Mouse (Mus musculus) heart, embryonic 13.5 days (tissue): Measurements from ENCODE around the gene Pex26. TPM values are rescaled to one million over a fixed set of nuclear protein-coding genes. Genes with fewer than 3 reads are reported as not detected.

Experiments
- ATAC-seq: fragments of 200-750 bp; cut with Nextera tagmentation; 2 replicates; pipeline ENCODE4 v1.8.0; 2017; ENCODE audit warnings: moderate TSS enrichment; ENCODE audit not compliant: insufficient number of reproducible peaks, low FRiP score, low TSS enrichment; ENCODE audit errors: extremely low read depth
- H3K27ac ChIP-seq: fragments of 300-500 bp; sonication (generic); replicated peaks from 2 replicates; pipeline ENCODE4 v1.5.1; 2015; ENCODE audit warnings: moderate library complexity, mild to moderate bottlenecking, inconsistent platforms
- H3K27me3 ChIP-seq: fragments of 300-500 bp; sonication (generic); replicated peaks from 2 replicates; pipeline ENCODE4 v1.6.1; 2015; ENCODE audit warnings: mild to moderate bottlenecking, inconsistent platforms
- H3K36me3 ChIP-seq: fragments of 300-500 bp; sonication (generic); 2 replicates; pipeline ENCODE4 v1.6.1; 2015; ENCODE audit warnings: mild to moderate bottlenecking, inconsistent platforms
- H3K4me1 ChIP-seq: fragments of 300-500 bp; sonication (generic); 2 replicates; pipeline ENCODE4 v1.6.1; 2015; ENCODE audit warnings: inconsistent platforms
- H3K4me2 ChIP-seq: fragments of 300-500 bp; sonication (generic); 2 replicates; pipeline ENCODE4 v1.6.1; 2015; ENCODE audit warnings: inconsistent platforms, mild to moderate bottlenecking, moderate library complexity
- H3K4me3 ChIP-seq: fragments of 300-500 bp; sonication (generic); 2 replicates; pipeline ENCODE4 v1.5.1; 2015; ENCODE audit warnings: moderate library complexity, mild to moderate bottlenecking, inconsistent platforms
- H3K9ac ChIP-seq: fragments of 300-500 bp; sonication (generic); 2 replicates; pipeline ENCODE4 v1.6.1; 2015; ENCODE audit warnings: inconsistent platforms, mild to moderate bottlenecking, moderate library complexity
- H3K9me3 ChIP-seq: fragments of 300-500 bp; sonication (generic); 2 replicates; pipeline ENCODE4 v1.6.1; 2016; ENCODE audit warnings: inconsistent platforms
- WGBS: fragments of 180-500 bp; shearing (Covaris S2); methylation state at CpG from one replicate; pipeline ENCODE4 v1.1.7; 2015; ENCODE audit warnings: mixed read lengths; 5-methylcytosine and 5-hydroxymethylcytosine counted together
- polyA plus RNA-seq: library from polyadenylated mRNA; unstranded; fragments of >200 nt; fragmentation: Nextera tagmentation; extraction: Ambion mirVana; gene quantifications from 2 replicates; pipeline ENCODE4 v1.2.1, GENCODE M21; 2015

The Pex26 gene
- 4.7 and 5.2 TPM in 2 replicates for polyA plus RNA-seq

DNA sequence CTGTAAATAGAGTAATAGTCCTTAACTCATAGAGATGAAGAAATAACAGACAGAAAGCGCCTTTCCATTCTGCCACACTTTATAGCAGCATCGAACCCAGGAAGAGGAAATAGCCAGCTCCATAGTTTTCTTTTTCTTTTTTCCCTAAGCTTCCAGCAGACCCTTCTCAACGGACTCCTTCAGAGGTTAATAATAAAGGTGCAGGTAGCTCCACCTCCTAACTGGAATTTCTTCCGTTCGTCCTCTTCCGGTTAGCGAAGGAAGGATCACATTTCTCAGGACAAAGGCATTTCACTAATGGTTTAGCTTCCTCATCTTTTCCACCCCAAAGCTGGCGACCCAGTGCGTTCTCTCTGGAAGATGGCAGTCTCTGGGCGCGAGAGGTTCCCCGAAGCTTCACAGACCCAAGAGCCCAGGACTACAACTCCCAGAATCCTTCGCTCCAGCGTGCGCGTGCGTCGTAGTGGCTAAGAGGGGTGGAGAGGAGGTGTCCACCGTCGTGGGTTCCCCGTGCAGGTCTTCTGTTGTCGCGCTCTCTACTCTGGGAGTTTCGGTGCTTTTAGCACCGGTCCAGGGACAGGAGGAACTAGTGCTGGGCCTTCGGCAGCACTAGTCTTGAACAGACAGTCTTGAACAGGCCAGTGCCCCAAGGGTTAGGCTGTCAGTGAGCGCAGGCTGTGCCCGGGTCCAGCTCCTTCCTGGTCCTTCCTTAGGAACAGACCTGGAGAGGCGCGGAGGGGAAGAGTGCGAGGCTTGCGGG is at the start of gene Pex26:
TSS of gene Pex26 (plus strand) at position 254 of the 760 bp plus-strand sequence.
- Histone ChIP-seq H3K4me3 (peak within 1 kb of the TSS; percentile 70), H3K36me3 (peaks cover 25% of the 10 kb centered on the region), H3K27me3 (no peaks in the 10 kb centered on the region), H3K9me3 (no peaks in the 10 kb centered on the region), H3K4me1 (peaks cover 18% of the 10 kb centered on the region), H3K9ac (peak within 1 kb of the TSS; percentile 82), H3K27ac (peak within 1 kb of the TSS; percentile 78), H3K4me2 (peak within 1 kb of the TSS; percentile 99)
- WGBS, result 2% methylated on average over 32 of the region's 32 CpGs
- peak; percentile 81 for ATAC-seq

GRCm38 (mm10) chr6:121134249-121134648 is 49.2 kb upstream of the Pex26 start:
- Histone ChIP-seq H3K4me1 (peaks cover 16% of the 10 kb centered on the region), H3K36me3 (no peaks in the 10 kb centered on the region), H3K4me3 (no peak overlapping the region), H3K9ac (no peak overlapping the region), H3K27ac (no peak overlapping the region), H3K4me2 (no peak overlapping the region), H3K27me3 (peaks cover 26% of the 10 kb centered on the region), H3K9me3 (no peaks in the 10 kb centered on the region)
- whole genome bisulfite sequencing, result 51% methylated on average over 3 of the region's 3 CpGs
- no peak for ATAC-seq

- no peaks in the 10 kb centered on the region for H3K9me3 ChIP-seq
- H3K4me2 ChIP-seq, result no peak overlapping the region
- ATAC-seq, result no peak
- 54% methylated on average over 5 of the region's 5 CpGs for WGBS
- peaks cover 26% of the 10 kb centered on the region for H3K27me3 ChIP-seq
- H3K4me1 ChIP-seq, result peaks cover 11% of the 10 kb centered on the region
- no peak overlapping the region for H3K9ac ChIP-seq
- H3K4me3 ChIP-seq, result no peak overlapping the region
- no peaks in the 10 kb centered on the region for H3K36me3 ChIP-seq
- H3K27ac ChIP-seq, result no peak overlapping the region
Observed at GRCm38 (mm10) chr6:121134884-121135283, 48.6 kb upstream of the Pex26 start.

GRCm38 (mm10) chr6:121137222-121137621 is 46.2 kb upstream of the Pex26 start:
- no peak for ATAC-seq
- Histone ChIP-seq H3K36me3 (no peaks in the 10 kb centered on the region), H3K27me3 (peaks cover 9% of the 10 kb centered on the region), H3K4me3 (no peak overlapping the region), H3K9ac (no peak overlapping the region), H3K9me3 (no peaks in the 10 kb centered on the region), H3K4me2 (no peak overlapping the region), H3K27ac (no peak overlapping the region), H3K4me1 (no peaks in the 10 kb centered on the region)
- 53% methylated on average over 6 of the region's 6 CpGs for WGBS

DNA sequence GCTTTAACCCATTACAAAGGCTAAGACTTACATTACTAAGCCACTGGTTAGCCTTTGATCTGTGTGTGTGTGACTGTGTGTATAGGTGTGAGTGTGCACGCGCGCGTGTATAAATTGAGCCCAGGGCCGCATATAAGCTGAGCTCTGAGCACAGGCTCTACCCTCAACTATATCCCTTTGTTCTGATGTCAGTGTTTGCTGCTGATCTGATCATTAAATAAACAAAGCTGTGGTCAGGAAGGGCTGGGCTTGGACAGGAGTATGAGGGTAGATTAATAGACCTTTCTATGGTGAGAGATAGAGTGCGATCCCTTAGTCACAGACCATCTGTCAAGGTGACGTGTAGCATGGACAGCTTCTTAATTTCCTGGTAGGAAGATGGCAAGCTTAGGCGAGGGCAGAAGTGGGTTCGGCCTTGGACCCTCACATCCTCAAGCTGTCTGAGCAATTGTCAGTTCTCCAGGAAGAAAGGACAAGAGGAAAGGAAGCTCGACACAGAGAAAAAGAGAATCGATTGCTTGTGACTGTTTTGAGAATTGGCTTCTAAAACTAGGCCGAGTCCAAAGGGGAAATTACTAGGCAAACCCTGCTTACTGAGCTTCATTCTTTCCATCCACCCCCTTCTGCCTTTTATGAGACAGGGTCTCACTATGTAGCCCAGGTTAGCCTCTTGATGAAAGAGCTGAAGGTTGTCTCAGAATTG is 45.0 kb upstream of the Pex26 start:
- 75% methylated on average over 12 of the region's 12 CpGs for WGBS
- no peak for ATAC-seq
- H3K4me3 ChIP-seq, result no peak overlapping the region
- no peak overlapping the region for H3K4me2 ChIP-seq
- no peaks in the 10 kb centered on the region for H3K9me3 ChIP-seq
- H3K27ac ChIP-seq, result no peak overlapping the region
- no peaks in the 10 kb centered on the region for H3K36me3 ChIP-seq
- H3K9ac ChIP-seq, result no peak overlapping the region
- peaks cover under 1% of the 10 kb centered on the region; the same call in 1 of the 2 replicates for H3K4me1 ChIP-seq
- H3K27me3 ChIP-seq, result no peaks in the 10 kb centered on the region

- Histone ChIP-seq H3K27ac (no peak overlapping the region), H3K4me2 (no peak overlapping the region), H3K4me1 (peaks cover 8% of the 10 kb centered on the region), H3K4me3 (no peak overlapping the region), H3K9ac (no peak overlapping the region), H3K9me3 (no peaks in the 10 kb centered on the region), H3K27me3 (no peaks in the 10 kb centered on the region), H3K36me3 (no peaks in the 10 kb centered on the region)
- WGBS, result 91% methylated on average over 1 of the region's 1 CpGs
- no peak for ATAC-seq
Observed at GRCm38 (mm10) chr6:121139271-121139670, 44.2 kb upstream of the Pex26 start.

GRCm38 (mm10) chr6:121142298-121142697 is 41.2 kb upstream of the Pex26 start:
- WGBS, result 76% methylated on average over 7 of the region's 7 CpGs
- no peak for ATAC-seq

GRCm38 (mm10) chr6:121143439-121143838 is 40.0 kb upstream of the Pex26 start:
- no peaks in the 10 kb centered on the region for H3K9me3 ChIP-seq
- WGBS, result 82% methylated on average over 8 of the region's 8 CpGs

More at GRCm38 (mm10) chr6:121142298-121142697, 41.2 kb upstream of the Pex26 start:
- no peak overlapping the region for H3K9ac ChIP-seq
- no peak overlapping the region for H3K4me3 ChIP-seq
- H3K27ac ChIP-seq, result no peak overlapping the region
- H3K27me3 ChIP-seq, result no peaks in the 10 kb centered on the region
- no peak overlapping the region for H3K4me2 ChIP-seq
- H3K36me3 ChIP-seq, result no peaks in the 10 kb centered on the region
- H3K4me1 ChIP-seq, result peaks cover 33% of the 10 kb centered on the region
- H3K9me3 ChIP-seq, result no peaks in the 10 kb centered on the region

DNA sequence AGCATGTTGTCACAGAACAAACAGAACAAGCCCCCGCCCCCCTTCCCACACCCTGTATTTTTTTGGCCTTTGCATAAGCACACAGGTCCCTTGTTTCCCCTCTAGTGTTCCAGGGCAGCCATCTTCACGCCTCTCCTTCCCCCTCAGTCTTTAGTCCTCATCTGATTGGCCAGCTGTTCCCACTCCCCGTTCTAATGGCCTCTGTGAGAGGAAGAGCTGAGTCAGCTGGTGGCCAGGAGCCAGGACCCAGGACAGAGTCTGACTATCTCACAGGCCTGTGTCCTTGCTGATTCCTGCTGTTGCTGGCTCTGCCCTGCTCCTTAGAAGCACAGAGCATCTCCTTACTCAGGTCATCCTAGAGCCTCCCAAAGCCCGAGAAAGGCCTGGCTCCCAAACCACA is 39.4 kb upstream of the Pex26 start:
- Histone ChIP-seq H3K4me2 (no peak overlapping the region), H3K27ac (peak overlapping the region; percentile 32), H3K27me3 (no peaks in the 10 kb centered on the region), H3K36me3 (no peaks in the 10 kb centered on the region), H3K9ac (0 out of 2 replicates have a peak overlapping the region, but pooled peaks have one; percentile 33), H3K4me1 (peaks cover 40% of the 10 kb centered on the region), H3K9me3 (no peaks in the 10 kb centered on the region), H3K4me3 (no peak overlapping the region)
- ATAC-seq, result peak; percentile 47; the same call in 1 of the 2 replicates
- WGBS, result 52% methylated on average over 4 of the region's 4 CpGs

More at GRCm38 (mm10) chr6:121143439-121143838, 40.0 kb upstream of the Pex26 start:
- no peak overlapping the region for H3K9ac ChIP-seq
- no peak for ATAC-seq
- no peaks in the 10 kb centered on the region for H3K27me3 ChIP-seq
- no peak overlapping the region for H3K4me3 ChIP-seq
- peaks cover 40% of the 10 kb centered on the region for H3K4me1 ChIP-seq
- no peak overlapping the region for H3K4me2 ChIP-seq
- no peak overlapping the region for H3K27ac ChIP-seq
- no peaks in the 10 kb centered on the region for H3K36me3 ChIP-seq

GRCm38 (mm10) chr6:121145010-121145604 is 38.4 kb upstream of the Pex26 start:
- Histone ChIP-seq H3K9ac (no peak overlapping the region), H3K4me3 (no peak overlapping the region), H3K27ac (0 out of 2 replicates have a peak overlapping the region, but pooled peaks have one; percentile 1), H3K4me1 (peaks cover 40% of the 10 kb centered on the region), H3K36me3 (no peaks in the 10 kb centered on the region), H3K4me2 (no peak overlapping the region), H3K9me3 (no peaks in the 10 kb centered on the region), H3K27me3 (no peaks in the 10 kb centered on the region)
- WGBS, result 63% methylated on average over 13 of the region's 13 CpGs
- ATAC-seq, result no peak

DNA sequence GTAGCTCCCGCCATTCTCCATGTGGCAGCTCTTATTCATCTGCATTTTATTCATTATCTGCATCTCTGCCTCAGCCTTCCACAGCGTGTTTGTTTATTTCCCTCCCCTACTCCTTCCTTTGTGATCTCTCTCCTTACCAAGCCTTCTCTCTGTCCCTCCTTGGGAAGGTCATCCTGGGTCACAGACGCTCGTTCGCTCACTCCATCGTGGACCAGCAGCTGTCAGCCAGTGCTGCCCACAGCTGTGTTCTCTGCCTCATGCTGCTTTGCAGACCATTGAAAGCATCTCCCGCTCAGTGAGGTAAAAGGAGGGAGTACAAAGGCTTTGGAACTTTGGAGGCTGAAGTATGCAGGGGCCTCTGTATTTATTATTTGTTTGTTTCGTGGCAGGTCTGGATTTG is 37.6 kb upstream of the Pex26 start:
- Histone ChIP-seq H3K27ac (no peak overlapping the region), H3K4me3 (no peak overlapping the region), H3K36me3 (no peaks in the 10 kb centered on the region), H3K4me2 (no peak overlapping the region), H3K4me1 (peaks cover 40% of the 10 kb centered on the region), H3K27me3 (no peaks in the 10 kb centered on the region), H3K9me3 (no peaks in the 10 kb centered on the region), H3K9ac (no peak overlapping the region)
- 62% methylated on average over 8 of the region's 8 CpGs for WGBS
- no peak for ATAC-seq
